Mouse (Mus musculus) hindbrain, embryonic 14.5 days (tissue): Measurements from ENCODE around the gene Otp. TPM values are rescaled to one million over a fixed set of nuclear protein-coding genes. Genes with fewer than 3 reads are reported as not detected.
A peak's percentile ranks its signal among the peaks of the same experiment; 100 is the strongest.

Experiments used
- ATAC-seq: fragments of 200-750 bp; cut with Nextera tagmentation; 2 replicates; pipeline ENCODE4 v1.8.0; 2017; ENCODE audit warnings: moderate number of reproducible peaks, mild to moderate bottlenecking, moderate TSS enrichment, moderate library complexity; ENCODE audit not compliant: low FRiP score
- DNase-seq: peaks from one replicate; pipeline ENCODE4 v3.0.0-alpha.2; 2015; ENCODE audit warnings: low spot score
- H3K27ac ChIP-seq: fragments of 300-500 bp; sonication (generic); 2 replicates; pipeline ENCODE4 v1.5.1; 2014; ENCODE audit warnings: mild to moderate bottlenecking, moderate library complexity
- H3K27me3 ChIP-seq: fragments of 300-500 bp; sonication (generic); 2 replicates; pipeline ENCODE4 v1.6.1; 2014; ENCODE audit warnings: mild to moderate bottlenecking, low read length, mixed read lengths; ENCODE audit not compliant: control insufficient read depth, insufficient read depth
- H3K36me3 ChIP-seq: fragments of 300-500 bp; sonication (generic); replicated peaks from 2 replicates; pipeline ENCODE4 v1.6.1; 2014; ENCODE audit not compliant: control insufficient read depth, insufficient read depth
- H3K4me1 ChIP-seq: fragments of 300-500 bp; sonication (generic); replicated peaks from 2 replicates; pipeline ENCODE4 v1.6.1; 2014; ENCODE audit warnings: antibody characterized with exemption, low read length, mixed read lengths; ENCODE audit not compliant: control insufficient read depth, insufficient read depth
- H3K4me2 ChIP-seq: fragments of 300-500 bp; sonication (generic); replicated peaks from 2 replicates; pipeline ENCODE4 v1.6.1; 2014; ENCODE audit warnings: mild to moderate bottlenecking, moderate library complexity
- H3K4me3 ChIP-seq: fragments of 300-500 bp; sonication (generic); replicated peaks from 2 replicates; pipeline ENCODE4 v1.5.1; 2014; ENCODE audit warnings: mild to moderate bottlenecking, low read length
- H3K9ac ChIP-seq: fragments of 300-500 bp; sonication (generic); 2 replicates; pipeline ENCODE4 v1.6.1; 2014
- H3K9me3 ChIP-seq: fragments of 300-500 bp; sonication (generic); 2 replicates; pipeline ENCODE4 v1.6.1; 2016; ENCODE audit warnings: low read length; ENCODE audit not compliant: control insufficient read depth
- WGBS: fragments of 180-500 bp; shearing (Covaris S2); extraction: QIAGEN DNeasy Blood & Tissue Kit; methylation state at CpG from one replicate; pipeline ENCODE4 v1.1.7; 2014; 5-methylcytosine and 5-hydroxymethylcytosine counted together
- polyA plus RNA-seq: library from polyadenylated mRNA; unstranded; fragments of >200 nt; fragmentation: Nextera tagmentation; extraction: Ambion mirVana; gene quantifications from 2 replicates; pipeline ENCODE4 v1.2.1, GENCODE M21; 2014

The Otp gene
- polyA plus RNA-seq, 1 experiment from 2014 or later, result 10.6 TPM

DNA sequence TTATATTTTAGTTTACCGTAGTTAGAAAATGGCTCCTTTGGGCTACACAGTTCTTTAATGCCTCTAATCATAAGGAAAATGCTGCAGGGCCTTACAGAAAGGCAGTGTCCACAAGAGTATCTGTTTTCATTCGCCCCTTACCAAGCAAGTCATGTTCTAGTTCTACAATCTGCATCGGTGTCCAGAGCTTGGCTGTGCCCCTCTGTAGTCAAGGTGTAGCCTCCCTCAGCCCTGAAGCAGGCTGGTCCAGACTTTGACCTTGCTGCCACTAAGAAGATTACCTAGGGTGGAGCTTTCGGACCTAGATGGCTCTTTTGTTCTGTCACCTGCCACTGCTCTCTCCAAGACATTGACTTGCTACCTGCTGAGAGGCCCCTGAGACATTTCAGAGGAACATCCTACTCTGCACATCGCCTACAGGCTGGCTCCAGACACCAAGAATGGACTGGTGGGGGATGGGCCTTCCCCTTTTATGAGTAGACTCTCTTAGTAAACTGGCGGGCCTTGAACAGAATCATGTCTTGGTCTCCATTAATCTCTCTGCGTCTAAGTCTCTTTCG, 17.3 kb upstream of the Otp start:
- no peak for ATAC-seq
- no peak overlapping the region for H3K9ac ChIP-seq
- no peak overlapping the region for H3K27ac ChIP-seq
- no peak overlapping the region for H3K4me3 ChIP-seq
- no peak for DNase-seq
- no peaks in the 10 kb centered on the region for H3K4me1 ChIP-seq
- H3K4me2 ChIP-seq, result no peak overlapping the region
- peaks cover 33% of the 10 kb centered on the region for H3K27me3 ChIP-seq
- 68% methylated on average over 8 of the region's 8 CpGs for WGBS
- no peaks in the 10 kb centered on the region for H3K9me3 ChIP-seq
- no peaks in the 10 kb centered on the region for H3K36me3 ChIP-seq

DNA sequence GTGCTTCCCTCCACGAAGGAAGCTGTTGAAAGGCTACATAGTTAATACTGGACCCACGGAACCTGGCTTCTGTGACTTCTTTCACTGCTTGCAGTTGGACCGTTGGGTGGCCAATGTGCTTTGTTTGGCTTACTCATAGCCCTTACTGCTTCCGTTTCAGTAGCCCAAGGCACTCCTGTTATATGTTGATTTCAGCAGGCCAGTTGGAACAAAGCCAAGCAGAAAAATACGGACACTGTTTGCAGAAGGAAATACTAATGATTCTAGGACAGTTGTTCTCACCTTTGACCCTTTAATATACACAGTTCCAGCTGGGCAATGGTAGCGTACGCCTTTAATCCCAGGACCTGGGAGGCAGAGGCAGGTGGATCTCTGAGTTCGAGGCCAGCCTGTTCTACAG, 16.1 kb upstream of the Otp start:
- Histone ChIP-seq H3K4me3 (no peak overlapping the region), H3K36me3 (no peaks in the 10 kb centered on the region), H3K27ac (no peak overlapping the region), H3K9me3 (no peaks in the 10 kb centered on the region), H3K9ac (no peak overlapping the region), H3K27me3 (peaks cover 44% of the 10 kb centered on the region), H3K4me1 (no peaks in the 10 kb centered on the region), H3K4me2 (no peak overlapping the region)
- 85% methylated on average over 8 of the region's 8 CpGs for WGBS
- no peak for DNase-seq
- ATAC-seq, result no peak

DNA sequence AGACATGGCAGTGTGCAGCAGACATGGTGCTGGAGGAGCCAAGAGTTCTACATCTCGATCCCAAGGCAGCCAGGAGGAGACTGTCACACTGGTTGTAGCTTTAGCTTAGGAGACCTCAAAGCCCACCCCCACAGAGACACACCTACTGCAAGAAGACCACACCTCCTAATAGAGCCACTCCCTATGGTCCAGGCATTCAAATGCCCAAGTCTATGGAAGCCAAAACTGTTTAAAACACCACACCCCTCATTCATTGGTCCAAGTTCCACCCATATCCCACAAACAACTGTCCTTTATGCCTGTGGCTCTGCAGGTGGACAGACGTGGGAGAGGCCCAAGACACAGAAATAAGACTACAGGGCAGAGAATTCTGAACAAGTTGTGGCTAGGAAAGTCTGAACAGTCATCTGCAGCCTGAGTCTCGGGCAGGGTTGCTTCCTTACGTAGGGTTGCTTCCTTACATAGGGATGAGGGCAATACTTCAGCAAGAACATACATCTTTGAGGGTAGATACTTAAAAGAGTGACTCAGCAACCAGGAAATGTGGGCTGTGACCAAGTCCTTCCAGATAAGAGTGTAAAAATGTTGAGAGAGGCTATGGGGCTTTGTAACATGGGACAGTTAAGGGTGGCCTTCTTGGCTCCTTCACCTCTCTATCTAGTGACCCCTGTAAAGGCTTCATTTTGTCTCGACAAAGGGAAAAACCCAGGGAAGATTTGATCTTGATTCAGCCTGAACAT, 12.7 kb upstream of the Otp start:
- peaks cover 78% of the 10 kb centered on the region for H3K27me3 ChIP-seq
- DNase-seq, result no peak
- no peaks in the 10 kb centered on the region for H3K36me3 ChIP-seq
- no peak overlapping the region for H3K27ac ChIP-seq
- 84% methylated on average over 5 of the region's 5 CpGs for WGBS
- no peak overlapping the region for H3K9ac ChIP-seq
- no peak for ATAC-seq
- no peaks in the 10 kb centered on the region for H3K9me3 ChIP-seq
- H3K4me2 ChIP-seq, result no peak overlapping the region
- H3K4me3 ChIP-seq, result no peak overlapping the region
- H3K4me1 ChIP-seq, result no peaks in the 10 kb centered on the region

- no peak overlapping the region for H3K27ac ChIP-seq
- ATAC-seq (no peak), DNase-seq (no peak)
- no peaks in the 10 kb centered on the region for H3K9me3 ChIP-seq
- peaks cover 95% of the 10 kb centered on the region for H3K27me3 ChIP-seq
- 37% methylated on average over 2 of the region's 2 CpGs for WGBS
- H3K4me2 ChIP-seq, result no peak overlapping the region
- H3K4me3 ChIP-seq, result no peak overlapping the region
- no peaks in the 10 kb centered on the region for H3K36me3 ChIP-seq
- no peak overlapping the region for H3K9ac ChIP-seq
- peaks cover 6% of the 10 kb centered on the region; the same call in 1 of the 2 replicates for H3K4me1 ChIP-seq
Measured at GRCm38 (mm10) chr13:94866906-94867305, 8.5 kb upstream of the Otp start.

DNA sequence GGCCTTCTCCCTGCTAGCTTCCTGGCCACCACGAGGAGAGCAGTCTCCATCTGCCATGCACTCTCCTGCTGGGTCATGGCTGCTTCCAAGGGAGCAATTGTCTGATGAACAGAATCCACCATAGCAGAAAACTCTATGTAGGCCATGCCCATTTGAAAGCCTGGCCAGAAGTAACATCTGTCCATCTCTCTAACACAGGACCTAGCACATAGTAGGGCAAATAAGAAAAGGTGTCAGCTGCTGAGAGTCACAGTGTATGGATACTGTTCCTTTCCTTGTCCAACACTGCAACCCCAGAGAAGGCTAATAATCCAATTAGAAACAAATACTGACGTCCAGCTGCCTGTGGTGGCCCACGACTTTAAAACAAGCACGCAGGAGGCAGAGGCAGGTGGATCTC, 7.6 kb upstream of the Otp start:
- no peak for DNase-seq

GRCm38 (mm10) chr13:94868478-94868950, 6.9 kb upstream of the Otp start:
- Histone ChIP-seq H3K9me3 (no peaks in the 10 kb centered on the region), H3K36me3 (no peaks in the 10 kb centered on the region), H3K4me2 (peak overlapping the region; percentile 46), H3K27ac (no peak overlapping the region), H3K27me3 (peaks cover 94% of the 10 kb centered on the region), H3K9ac (no peak overlapping the region; the same call in 1 of the 2 replicates), H3K4me3 (peak overlapping the region; percentile 9; the same call in 1 of the 2 replicates), H3K4me1 (peaks cover 6% of the 10 kb centered on the region; the same call in 1 of the 2 replicates)
- under 1% methylated on average over 24 of the region's 35 CpGs for WGBS
- DNase-seq (peak; percentile 34), ATAC-seq (peak; percentile 77)

More for the DNA sequence above, 7.6 kb upstream of the Otp start:
- H3K4me2 ChIP-seq, result no peak overlapping the region
- peaks cover 6% of the 10 kb centered on the region; the same call in 1 of the 2 replicates for H3K4me1 ChIP-seq
- H3K9ac ChIP-seq, result no peak overlapping the region
- H3K27ac ChIP-seq, result no peak overlapping the region
- H3K36me3 ChIP-seq, result no peaks in the 10 kb centered on the region
- no peak overlapping the region for H3K4me3 ChIP-seq
- H3K27me3 ChIP-seq, result peaks cover 94% of the 10 kb centered on the region
- H3K9me3 ChIP-seq, result no peaks in the 10 kb centered on the region
- ATAC-seq, result no peak
- 38% methylated on average over 4 of the region's 4 CpGs for WGBS

DNA sequence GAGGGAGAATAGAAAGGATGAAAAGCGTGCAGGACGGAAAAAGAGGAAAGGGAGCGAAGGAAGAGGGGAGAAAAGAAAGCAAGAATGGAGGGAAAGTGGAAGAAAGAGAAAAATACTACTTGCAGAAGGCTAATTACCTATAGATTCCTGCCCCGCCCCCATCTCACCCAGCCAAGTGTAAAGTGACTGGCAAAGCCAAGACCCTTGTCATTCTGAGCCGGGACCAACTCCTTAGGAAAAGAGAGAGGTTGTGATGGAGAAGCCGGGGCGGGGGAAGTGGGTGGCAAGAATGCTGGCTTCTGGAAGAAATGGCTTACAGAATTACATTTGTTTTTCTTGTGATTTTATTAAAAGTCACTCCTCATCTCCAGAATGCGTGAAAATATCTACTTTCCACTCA, 5.9 kb upstream of the Otp start:
- no peak overlapping the region for H3K27ac ChIP-seq
- 2% methylated on average over 8 of the region's 8 CpGs for WGBS
- H3K4me1 ChIP-seq, result peaks cover 6% of the 10 kb centered on the region; the same call in 1 of the 2 replicates
- peak overlapping the region; percentile 46; the same call in 1 of the 2 replicates for H3K4me2 ChIP-seq
- DNase-seq, result peak; percentile 27
- ATAC-seq, result no peak
- H3K36me3 ChIP-seq, result no peaks in the 10 kb centered on the region
- peaks cover 94% of the 10 kb centered on the region for H3K27me3 ChIP-seq
- no peaks in the 10 kb centered on the region for H3K9me3 ChIP-seq
- H3K9ac ChIP-seq, result no peak overlapping the region
- H3K4me3 ChIP-seq, result no peak overlapping the region

GRCm38 (mm10) chr13:94870071-94870460, 5.3 kb upstream of the Otp start:
- 5% methylated on average over 9 of the region's 9 CpGs for WGBS
- DNase-seq, result peak; percentile 36

GRCm38 (mm10) chr13:94870461-94871186, 4.8 kb upstream of the Otp start:
- H3K4me1 ChIP-seq, result peaks cover 6% of the 10 kb centered on the region; the same call in 1 of the 2 replicates
- H3K4me3 ChIP-seq, result no peak overlapping the region
- no peaks in the 10 kb centered on the region for H3K36me3 ChIP-seq
- H3K9ac ChIP-seq, result no peak overlapping the region
- DNase-seq (no peak), ATAC-seq (no peak)
- H3K9me3 ChIP-seq, result no peaks in the 10 kb centered on the region
- 2% methylated on average over 21 of the region's 21 CpGs for WGBS
- peak overlapping the region; percentile 6; the same call in 1 of the 2 replicates for H3K4me2 ChIP-seq
- H3K27ac ChIP-seq, result 0 out of 2 replicates have a peak overlapping the region, but pooled peaks have one; percentile 32
- peaks cover 93% of the 10 kb centered on the region for H3K27me3 ChIP-seq

More at GRCm38 (mm10) chr13:94870071-94870460, 5.3 kb upstream of the Otp start:
- Histone ChIP-seq H3K36me3 (no peaks in the 10 kb centered on the region), H3K9ac (no peak overlapping the region), H3K4me2 (no peak overlapping the region), H3K27ac (no peak overlapping the region), H3K4me1 (peaks cover 6% of the 10 kb centered on the region; the same call in 1 of the 2 replicates), H3K27me3 (peaks cover 94% of the 10 kb centered on the region), H3K4me3 (no peak overlapping the region), H3K9me3 (no peaks in the 10 kb centered on the region)
- ATAC-seq, result no peak
